14 mouse cellular contexts compared by ENCODE assay signal in the genomic region with DNA sequence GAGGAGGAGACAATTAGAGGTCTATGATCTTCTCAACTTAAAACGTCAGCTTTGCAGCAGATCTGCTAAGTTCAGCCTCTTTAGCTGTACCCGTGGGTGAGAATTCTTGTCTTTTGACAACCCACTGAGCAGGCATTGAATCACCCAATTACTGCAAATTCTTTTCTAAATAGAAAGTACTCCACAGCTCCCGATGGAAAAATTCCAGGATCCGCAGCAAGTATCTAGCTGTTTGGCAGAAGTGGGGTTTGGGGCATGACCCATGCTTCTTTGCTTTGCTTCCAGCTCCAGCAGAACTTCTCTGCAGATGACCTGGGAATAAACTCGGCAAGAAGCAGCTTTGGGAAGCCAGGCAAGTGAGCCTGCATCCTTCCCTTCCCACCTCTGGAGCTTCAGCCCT. TPM values are rescaled to one million over a fixed set of nuclear protein-coding genes. Genes with fewer than 3 reads are reported as not detected.
DNase-seq lines count a peak whose midpoint lies in the region; ATAC-seq lines count a peak whose summit lies in the region.
"Had no signal": no experiment of that assay in that cellular context is flagged by ENCODE, and none has a peak within 500 bp of the region (broad histone marks: within the 10 kb centered on the region; RNA-seq: fewer than 3 reads in every experiment).

No protein-coding gene starts in this region.

- H3K27ac ChIP-seq in kidney, embryonic 15.5 days: peak overlapping the region; percentile 22; the same call in 1 of the 2 replicates
- no peak overlapping the region for H3K27ac ChIP-seq in kidney, embryonic 16.5 days (ENCODE audit: low read length)

- H3K27me3 ChIP-seq in kidney, embryonic 15.5 days: no peaks in the 10 kb centered on the region
- H3K27me3 ChIP-seq in kidney, embryonic 16.5 days (ENCODE audit: insufficient read depth, low read length): no peaks in the 10 kb centered on the region

- no peak for ATAC-seq in kidney, embryonic 15.5 days (replicated peaks; ENCODE audit: low FRiP score)
- ATAC-seq in kidney, embryonic 16.5 days (ENCODE audit: low FRiP score, low TSS enrichment): no peak
- ATAC-seq: forebrain, postnatal 0 days had no signal

- H3K4me2 ChIP-seq in kidney, embryonic 15.5 days: no peak overlapping the region
- H3K4me2 ChIP-seq in kidney, embryonic 16.5 days (replicated peaks; ENCODE audit: low read depth, low read length): no peak overlapping the region

- peaks cover 12% of the 10 kb centered on the region; the same call in 1 of the 2 replicates for H3K4me1 ChIP-seq in kidney, embryonic 15.5 days
- peaks cover 4% of the 10 kb centered on the region; the same call in 1 of the 2 replicates for H3K4me1 ChIP-seq in kidney, embryonic 16.5 days (ENCODE audit: insufficient read depth, low read length)
- H3K4me1 ChIP-seq: megakaryocyte, embryonic 14.5 days had no signal

- DNase-seq in brain, adult 2 months (ENCODE audit: low read depth, low spot score): peak; percentile 91
- DNase-seq in layer of hippocampus, adult 18-20 months (ENCODE audit: low spot score in 2 of 2): peak; percentile 24 to 65
- DNase-seq in lung, postnatal 36 days: peak; percentile 53
- DNase-seq in MN1 (ENCODE audit: low spot score): no peak
- no peak for DNase-seq in urinary bladder, postnatal 14 days (ENCODE audit: low spot score)
- DNase-seq: adrenal gland, adult 2 months; cerebellum, postnatal 10 days; forebrain, postnatal 0 days had no signal

- WGBS in kidney, embryonic 15.5 days: 35% methylated on average over 5 of the region's 5 CpGs
- WGBS in kidney, embryonic 16.5 days: 25% methylated on average over 5 of the region's 5 CpGs

- H3K9ac ChIP-seq in kidney, embryonic 15.5 days: no peak overlapping the region
- no peak overlapping the region for H3K9ac ChIP-seq in kidney, embryonic 16.5 days (replicated peaks; ENCODE audit: low read length)
- H3K9ac ChIP-seq: forebrain, postnatal 0 days had no signal

- no peaks in the 10 kb centered on the region for H3K36me3 ChIP-seq in kidney, embryonic 15.5 days
- H3K36me3 ChIP-seq in kidney, embryonic 16.5 days (ENCODE audit: insufficient read depth, low read length): no peaks in the 10 kb centered on the region

- H3K4me3 ChIP-seq in kidney, embryonic 15.5 days (replicated peaks): no peak overlapping the region
- H3K4me3 ChIP-seq in kidney, embryonic 16.5 days (ENCODE audit: low read length): no peak overlapping the region
- H3K4me3 ChIP-seq: megakaryocyte, embryonic 14.5 days had no signal

- H3K9me3 ChIP-seq in kidney, embryonic 15.5 days (replicated peaks): no peaks in the 10 kb centered on the region
- H3K9me3 ChIP-seq in kidney, embryonic 16.5 days (ENCODE audit: low read length): no peaks in the 10 kb centered on the region

RNA-seq across cellular contexts. Expression of a gene that starts 9.8 kb away (rescaled TPM):
- polyA plus RNA-seq in kidney, embryonic 15.5 days (2015; fragmentation: Nextera tagmentation; extraction: Ambion mirVana): not detected in 2 replicates
- polyA plus RNA-seq in kidney, embryonic 16.5 days (2015; fragmentation: Nextera tagmentation; extraction: Ambion mirVana): 0.04 TPM in 1 of 2 replicates, not detected in the other
- total RNA-seq in layer of hippocampus, adult 18-20 months (2021): under 1 TPM in 1 of 2 experiments, not detected in 1; 0.08 TPM
- total RNA-seq: adrenal gland, adult 2 months; forebrain, postnatal 0 days; hematopoietic stem cell, adult 5-6 weeks had no signal
- polyA plus RNA-seq: adrenal gland, adult 2 months; forebrain, postnatal 0 days; limb, embryonic 11.5 days; stomach, embryonic 16.5 days had no signal

RNA-seq across cellular contexts. Expression of a gene that starts 25.3 kb away (rescaled TPM):
- 5.5 and 5.7 TPM in 2 replicates for polyA plus RNA-seq in kidney, embryonic 15.5 days (2015; fragmentation: Nextera tagmentation; extraction: Ambion mirVana)
- polyA plus RNA-seq in kidney, embryonic 16.5 days (2015; fragmentation: Nextera tagmentation; extraction: Ambion mirVana): 4.7 and 4.9 TPM in 2 replicates
- total RNA-seq in layer of hippocampus, adult 18-20 months (2021): 10 to 100 TPM; 78.4 to 89.6 TPM
- total RNA-seq: hematopoietic stem cell, adult 5-6 weeks had no signal

Comparison
In these comparisons a context has a peak if more than half of its experiments do, and no peak if none do; other contexts are left out.
1. DNase-seq: peak in brain, adult 2 months (single experiment), layer of hippocampus, adult 18-20 months (2 of 2) and lung, postnatal 36 days (single experiment); none in MN1 (single experiment) and urinary bladder, postnatal 14 days (single experiment).